Mouse (Mus musculus): ENCODE measurements around the gene Agbl4. TPM values are rescaled to one million over a fixed set of nuclear protein-coding genes. Genes with fewer than 3 reads are reported as not detected.
A peak's percentile ranks its signal among the peaks of the same experiment; 100 is the strongest.

Agbl4 gene
- polyA plus RNA-seq, 2 experiments, result 0.17 to 0.21 TPM

- WGBS, result 23% methylated on average over 3 of the region's 3 CpGs
Measured at GRCm38 (mm10) chr4:111664146-111664545, 1266.7 kb downstream of the Agbl4 start.

GRCm38 (mm10) chr4:111666713-111667112 lies 1269.3 kb downstream of the Agbl4 start:
- no peak overlapping the region for H3K9ac ChIP-seq (ENCODE audit: low read depth, low read length, severe bottlenecking)
- WGBS, result 62% methylated on average over 1 of the region's 1 CpGs
- no peak for TF ChIP-seq POLR2A (IDR thresholded peaks at IDR 0.05; ENCODE audit: borderline replicate concordance, extremely low read depth, insufficient read depth, insufficient read length)

More at GRCm38 (mm10) chr4:111664146-111664545, 1266.7 kb downstream of the Agbl4 start:
- DNase-seq (ENCODE audit: low spot score) (peak; percentile 22), ATAC-seq (ENCODE audit: low FRiP score, low read depth) (no peak)
- H3K9ac ChIP-seq (ENCODE audit: low read depth, low read length, severe bottlenecking), result no peak overlapping the region
- no peak overlapping the region for H3K27ac ChIP-seq (replicated peaks; ENCODE audit: low read depth, low read length)
- H3K4me2 ChIP-seq (replicated peaks; ENCODE audit: low read depth, low read length, severe bottlenecking), result no peak overlapping the region
- TF ChIP-seq POLR2A (IDR thresholded peaks at IDR 0.05; ENCODE audit: borderline replicate concordance, extremely low read depth, insufficient read depth, insufficient read length), result no peak
- no peak overlapping the region for H3K4me3 ChIP-seq (replicated peaks; ENCODE audit: low read length)
- H3K36me3 ChIP-seq (ENCODE audit: control insufficient read depth, insufficient read depth, low read length), result no peaks in the 10 kb centered on the region
- H3K9me3 ChIP-seq (ENCODE audit: control insufficient read depth, low read length), result no peaks in the 10 kb centered on the region
- H3K27me3 ChIP-seq (ENCODE audit: control insufficient read depth, insufficient read depth, low read length), result no peaks in the 10 kb centered on the region
- H3K4me1 ChIP-seq (ENCODE audit: control insufficient read depth, insufficient read depth, low read length), result peaks cover 6% of the 10 kb centered on the region; the same call in 1 of the 2 replicates

GRCm38 (mm10) chr4:111669369-111669768 lies 1271.9 kb downstream of the Agbl4 start:
- no peak for TF ChIP-seq POLR2A (IDR thresholded peaks at IDR 0.05; ENCODE audit: borderline replicate concordance, extremely low read depth, insufficient read depth, insufficient read length)
- no peaks in the 10 kb centered on the region for H3K9me3 ChIP-seq (ENCODE audit: control insufficient read depth, low read length)
- no peak overlapping the region for H3K9ac ChIP-seq (ENCODE audit: low read depth, low read length, severe bottlenecking)
- WGBS, result 87% methylated on average over 3 of the region's 3 CpGs
- no peak for DNase-seq (ENCODE audit: low spot score)
- no peaks in the 10 kb centered on the region for H3K36me3 ChIP-seq (ENCODE audit: control insufficient read depth, insufficient read depth, low read length)
- no peak overlapping the region for H3K4me2 ChIP-seq (replicated peaks; ENCODE audit: low read depth, low read length, severe bottlenecking)
- no peak for ATAC-seq (ENCODE audit: low FRiP score, low read depth)
- H3K27ac ChIP-seq (replicated peaks; ENCODE audit: low read depth, low read length), result no peak overlapping the region
- H3K4me1 ChIP-seq (ENCODE audit: control insufficient read depth, insufficient read depth, low read length), result peaks cover 3% of the 10 kb centered on the region; the same call in 1 of the 2 replicates
- H3K27me3 ChIP-seq (ENCODE audit: control insufficient read depth, insufficient read depth, low read length), result no peaks in the 10 kb centered on the region
- no peak overlapping the region for H3K4me3 ChIP-seq (replicated peaks; ENCODE audit: low read length)

More at GRCm38 (mm10) chr4:111666713-111667112, 1269.3 kb downstream of the Agbl4 start:
- Histone ChIP-seq H3K27me3 (ENCODE audit: control insufficient read depth, insufficient read depth, low read length) (no peaks in the 10 kb centered on the region), H3K4me3 (replicated peaks; ENCODE audit: low read length) (no peak overlapping the region), H3K36me3 (ENCODE audit: control insufficient read depth, insufficient read depth, low read length) (no peaks in the 10 kb centered on the region), H3K4me2 (replicated peaks; ENCODE audit: low read depth, low read length, severe bottlenecking) (no peak overlapping the region), H3K9me3 (ENCODE audit: control insufficient read depth, low read length) (no peaks in the 10 kb centered on the region), H3K4me1 (ENCODE audit: control insufficient read depth, insufficient read depth, low read length) (peaks cover 9% of the 10 kb centered on the region; the same call in 1 of the 2 replicates), H3K27ac (replicated peaks; ENCODE audit: low read depth, low read length) (no peak overlapping the region)
- DNase-seq (ENCODE audit: low spot score) (no peak), ATAC-seq (ENCODE audit: low FRiP score, low read depth) (no peak)

DNA sequence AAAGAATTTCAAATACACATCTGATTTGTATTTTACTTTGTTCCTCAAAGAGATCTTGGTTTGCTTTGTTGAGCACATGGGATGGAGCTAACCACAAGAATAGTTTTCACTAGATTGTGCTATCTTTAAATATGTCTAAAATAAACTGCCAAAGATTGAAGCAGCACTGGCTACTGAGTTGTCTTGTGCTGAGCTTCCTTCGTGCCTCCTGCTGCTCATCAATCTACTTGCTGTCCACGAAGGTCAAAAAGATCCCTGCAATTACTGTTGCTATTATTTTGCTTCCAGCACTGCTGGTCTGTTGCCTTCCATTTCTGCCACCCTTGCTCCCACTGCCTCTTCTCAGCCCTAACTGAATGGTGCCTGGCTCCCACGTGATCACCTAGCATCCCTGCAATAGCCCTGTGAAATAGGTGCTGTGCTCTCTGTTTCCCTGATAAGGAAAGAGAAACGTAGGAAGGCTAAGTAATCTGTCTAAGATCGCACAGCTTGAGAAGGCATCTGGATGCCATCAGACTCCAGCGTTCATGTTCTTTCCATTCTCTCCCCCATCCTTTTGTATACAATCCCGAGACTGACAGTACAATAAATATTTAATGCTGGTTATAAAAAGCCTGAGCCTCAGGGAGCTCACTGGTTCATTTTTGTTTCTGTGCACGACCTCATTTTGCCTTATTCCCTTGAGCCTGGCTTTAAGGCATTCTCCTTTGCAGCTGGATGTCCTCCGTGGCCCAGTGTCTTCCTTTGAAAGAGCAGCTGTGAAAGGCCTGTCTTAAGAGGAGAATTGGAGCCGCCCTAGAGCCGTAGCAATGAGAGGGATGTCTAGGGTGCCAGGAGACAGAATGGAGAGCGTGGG lies 1273.3 kb downstream of the Agbl4 start:
- Histone ChIP-seq H3K36me3 (ENCODE audit: control insufficient read depth, insufficient read depth, low read length) (no peaks in the 10 kb centered on the region), H3K9ac (ENCODE audit: low read depth, low read length, severe bottlenecking) (0 out of 2 replicates have a peak overlapping the region, but pooled peaks have one; percentile 17), H3K4me3 (replicated peaks; ENCODE audit: low read length) (no peak overlapping the region), H3K27ac (replicated peaks; ENCODE audit: low read depth, low read length) (peak overlapping the region; percentile 52), H3K27me3 (ENCODE audit: control insufficient read depth, insufficient read depth, low read length) (no peaks in the 10 kb centered on the region), H3K4me2 (replicated peaks; ENCODE audit: low read depth, low read length, severe bottlenecking) (no peak overlapping the region; the same call in 1 of the 2 replicates), H3K9me3 (ENCODE audit: control insufficient read depth, low read length) (no peaks in the 10 kb centered on the region), H3K4me1 (ENCODE audit: control insufficient read depth, insufficient read depth, low read length) (0 out of 2 replicates have a peak, but pooled peaks cover 3% of the 10 kb centered on the region)
- 16% methylated on average over 12 of the region's 12 CpGs for WGBS
- DNase-seq (ENCODE audit: low spot score) (peak; percentile 66), ATAC-seq (ENCODE audit: low FRiP score, low read depth) (peak; percentile 78; the same call in 1 of the 2 replicates)
- TF ChIP-seq POLR2A (IDR thresholded peaks at IDR 0.05; ENCODE audit: borderline replicate concordance, extremely low read depth, insufficient read depth, insufficient read length), result no peak

GRCm38 (mm10) chr4:111671440-111671839 lies 1274.0 kb downstream of the Agbl4 start:
- H3K9ac ChIP-seq (ENCODE audit: low read depth, low read length, severe bottlenecking), result 0 out of 2 replicates have a peak overlapping the region, but pooled peaks have one; percentile 17
- no peak for ATAC-seq (ENCODE audit: low FRiP score, low read depth)
- TF ChIP-seq POLR2A (IDR thresholded peaks at IDR 0.05; ENCODE audit: borderline replicate concordance, extremely low read depth, insufficient read depth, insufficient read length), result no peak

More at GRCm38 (mm10) chr4:111671440-111671839, 1274.0 kb downstream of the Agbl4 start:
- Histone ChIP-seq H3K4me2 (replicated peaks; ENCODE audit: low read depth, low read length, severe bottlenecking) (no peak overlapping the region; the same call in 1 of the 2 replicates), H3K27me3 (ENCODE audit: control insufficient read depth, insufficient read depth, low read length) (no peaks in the 10 kb centered on the region), H3K36me3 (ENCODE audit: control insufficient read depth, insufficient read depth, low read length) (no peaks in the 10 kb centered on the region), H3K4me3 (replicated peaks; ENCODE audit: low read length) (no peak overlapping the region), H3K27ac (replicated peaks; ENCODE audit: low read depth, low read length) (peak overlapping the region; percentile 28; the same call in 1 of the 2 replicates), H3K9me3 (ENCODE audit: control insufficient read depth, low read length) (no peaks in the 10 kb centered on the region), H3K4me1 (ENCODE audit: control insufficient read depth, insufficient read depth, low read length) (0 out of 2 replicates have a peak, but pooled peaks cover 3% of the 10 kb centered on the region)
- no peak for DNase-seq (ENCODE audit: low spot score)
- WGBS, result 48% methylated on average over 4 of the region's 4 CpGs
